Comparison of ENCODE assay signal across 7 mouse cellular contexts in the genomic region with DNA sequence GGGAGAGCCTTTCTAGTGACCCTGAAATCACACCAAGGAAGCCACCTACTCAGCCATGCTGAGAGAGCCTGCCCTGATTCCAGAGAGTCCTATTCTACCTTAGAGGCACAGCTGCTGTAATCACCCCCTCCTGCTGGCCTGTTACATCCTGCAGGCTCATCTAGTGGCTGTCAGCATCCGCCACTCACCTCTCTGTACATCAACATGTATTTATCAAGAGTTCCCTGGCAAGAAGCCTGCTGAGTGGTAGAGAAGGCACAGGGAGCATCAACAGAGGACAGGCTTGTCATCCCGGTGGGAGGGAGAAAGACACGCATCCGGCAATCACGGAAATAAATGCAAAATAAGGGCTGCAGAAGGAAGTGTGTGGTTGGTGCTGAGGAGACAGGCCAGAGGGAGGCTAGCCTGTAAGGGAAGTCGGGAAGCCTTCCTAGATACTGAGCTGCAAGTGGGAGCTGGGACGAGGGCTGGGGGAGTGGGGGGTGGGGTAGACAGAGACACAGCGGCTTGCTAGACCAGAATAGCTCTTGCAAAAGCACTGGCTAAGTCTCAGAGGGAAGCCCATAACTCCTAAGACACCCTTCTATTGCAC.
DNase-seq lines count a peak whose midpoint lies in the region; ATAC-seq lines count a peak whose summit lies in the region.

No protein-coding gene starts in this region.

- no peak overlapping the region for H3K4me3 ChIP-seq in lung, embryonic 16.5 days (ENCODE audit: low read length)
- H3K4me3 ChIP-seq in forebrain, embryonic 14.5 days (ENCODE audit: low read depth, low read length) = no peak overlapping the region
- H3K4me3 ChIP-seq in limb, embryonic 10.5 days = no peak overlapping the region

- no peak for DNase-seq in lung, postnatal 25 days (ENCODE audit: low spot score)
- DNase-seq in forebrain, embryonic 14.5 days (ENCODE audit: low spot score) = peak; percentile 71
- no peak for DNase-seq in limb, embryonic 10.5 days (ENCODE audit: low spot score)
- peak; percentile 52 for DNase-seq in retina, postnatal 1 day
- DNase-seq in thymus, postnatal 4 days = no peak
- no peak for DNase-seq in urinary bladder, postnatal 25 days (ENCODE audit: low spot score)

- no peak overlapping the region for H3K9ac ChIP-seq in lung, embryonic 16.5 days (ENCODE audit: low read length)
- H3K9ac ChIP-seq in forebrain, embryonic 14.5 days (ENCODE audit: low read length) = peak overlapping the region; percentile 13; the same call in 1 of the 2 replicates

- WGBS in lung, embryonic 16.5 days = 8% methylated on average over 8 of the region's 8 CpGs
- WGBS in forebrain, embryonic 14.5 days = 20% methylated on average over 8 of the region's 8 CpGs
- WGBS in limb, embryonic 10.5 days = 19% methylated on average over 8 of the region's 8 CpGs

- H3K4me1 ChIP-seq in lung, embryonic 16.5 days (replicated peaks; ENCODE audit: control insufficient read depth, insufficient read depth, low read length) = peaks cover 22% of the 10 kb centered on the region
- H3K4me1 ChIP-seq in forebrain, embryonic 14.5 days (ENCODE audit: control insufficient read depth, insufficient read depth, low read length) = peaks cover 15% of the 10 kb centered on the region
- peaks cover 25% of the 10 kb centered on the region for H3K4me1 ChIP-seq in limb, embryonic 10.5 days

- H3K9me3 ChIP-seq in lung, embryonic 16.5 days (ENCODE audit: control insufficient read depth, low read length) = no peaks in the 10 kb centered on the region
- H3K9me3 ChIP-seq in forebrain, embryonic 14.5 days (replicated peaks; ENCODE audit: control insufficient read depth, low read length) = no peaks in the 10 kb centered on the region
- H3K9me3 ChIP-seq in limb, embryonic 10.5 days (replicated peaks) = no peaks in the 10 kb centered on the region

- no peak overlapping the region for H3K4me2 ChIP-seq in lung, embryonic 16.5 days (ENCODE audit: low read depth, low read length)
- no peak overlapping the region for H3K4me2 ChIP-seq in forebrain, embryonic 14.5 days (ENCODE audit: low read length)

- H3K27ac ChIP-seq in lung, embryonic 16.5 days (ENCODE audit: low read length) = peak overlapping the region; percentile 43
- peak overlapping the region; percentile 73 for H3K27ac ChIP-seq in forebrain, embryonic 14.5 days (ENCODE audit: low read depth, low read length)
- peak overlapping the region; percentile 39; the same call in 1 of the 2 replicates for H3K27ac ChIP-seq in limb, embryonic 10.5 days

- H3K36me3 ChIP-seq in lung, embryonic 16.5 days (ENCODE audit: control insufficient read depth, insufficient read depth, low read length) = no peaks in the 10 kb centered on the region
- H3K36me3 ChIP-seq in forebrain, embryonic 14.5 days (ENCODE audit: control insufficient read depth, insufficient read depth, low read length) = no peaks in the 10 kb centered on the region
- H3K36me3 ChIP-seq in limb, embryonic 10.5 days = no peaks in the 10 kb centered on the region

- H3K27me3 ChIP-seq in lung, embryonic 16.5 days (ENCODE audit: control insufficient read depth, insufficient read depth, low read depth, low read length) = no peaks in the 10 kb centered on the region
- no peaks in the 10 kb centered on the region for H3K27me3 ChIP-seq in forebrain, embryonic 14.5 days (replicated peaks; ENCODE audit: control insufficient read depth, insufficient read depth, low read length)
- peaks cover 22% of the 10 kb centered on the region for H3K27me3 ChIP-seq in limb, embryonic 10.5 days (ENCODE audit: low read depth, poor library complexity, severe bottlenecking)

- ATAC-seq in lung, embryonic 16.5 days (ENCODE audit: low read depth) = peak; percentile 81
- peak; percentile 68 for ATAC-seq in forebrain, embryonic 14.5 days

Comparison
In these comparisons a context has a peak if more than half of its experiments do, and no peak if none do; other contexts are left out.
1. DNase-seq: peak in forebrain, embryonic 14.5 days (single experiment) and retina, postnatal 1 day (single experiment); none in lung, postnatal 25 days (single experiment), limb, embryonic 10.5 days (single experiment), thymus, postnatal 4 days (single experiment) and urinary bladder, postnatal 25 days (single experiment).
2. Peak in every context shown above with its lines, with median percentiles within 50 percentile points of each other: H3K27ac ChIP-seq.